Mouse (Mus musculus): ENCODE data around the gene Muc1.

Gene Muc1

DNA sequence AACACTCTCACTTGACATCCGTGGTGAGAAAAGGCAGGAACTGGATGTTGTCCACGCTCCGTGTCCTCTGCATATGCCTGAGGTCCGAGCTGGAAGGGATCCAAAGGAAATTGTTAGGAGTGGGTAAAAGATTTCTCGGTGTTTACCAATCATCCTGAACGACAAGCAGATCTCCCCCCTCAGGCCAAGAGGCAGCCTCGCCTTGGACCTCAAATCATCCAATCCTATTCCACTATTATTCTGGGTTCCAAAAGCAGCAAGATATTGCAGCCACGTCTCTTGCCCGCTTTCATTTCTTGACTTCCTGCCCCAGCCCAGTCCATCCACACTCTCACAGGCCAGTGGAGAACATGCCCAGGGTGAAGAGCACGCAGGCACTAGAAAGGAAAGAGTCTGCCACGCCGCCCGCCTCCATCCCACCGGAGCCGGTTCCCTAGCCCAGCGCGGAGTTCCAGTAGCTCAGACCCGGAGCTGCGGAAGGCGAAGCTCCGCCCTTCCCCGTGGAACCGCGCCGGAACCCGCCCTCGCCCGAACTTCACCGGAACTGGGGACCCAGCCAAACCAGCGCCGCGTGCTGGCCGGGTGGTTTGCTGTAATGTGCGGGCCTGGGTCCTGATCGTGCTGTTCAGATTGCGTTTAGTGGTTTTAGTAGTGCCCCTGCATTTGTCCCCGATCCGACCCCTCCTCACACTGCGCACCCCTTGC lies 41.3 kb downstream of the Muc1 start, which contains the start of gene Slc50a1:
Gene Slc50a1, minus strand, starts transcription at position 520 of the 705 bp plus-strand sequence.
- DNase-seq (ENCODE audit: low spot score in 2 of 2), result peak; percentile 79 to 88

DNA sequence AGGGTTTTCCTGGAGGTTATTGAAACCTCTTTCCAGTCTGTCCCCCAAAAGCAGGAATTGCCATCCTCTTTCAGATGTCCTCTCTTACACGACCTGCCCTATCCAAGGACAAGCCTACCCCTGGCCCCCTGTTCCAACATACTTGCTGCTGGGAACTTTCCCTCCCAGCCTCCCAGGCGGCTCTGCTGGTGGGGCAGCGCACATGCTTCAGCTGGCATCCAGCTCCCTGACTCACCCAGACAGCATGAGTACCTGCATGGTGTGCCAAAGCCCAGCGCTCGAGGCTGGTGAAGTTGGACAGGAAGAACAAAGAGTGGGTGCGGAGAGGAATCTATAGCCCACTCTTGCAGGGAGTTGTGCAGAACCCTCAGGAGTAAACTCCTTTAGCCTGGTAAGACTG lies 42.0 kb downstream of the Muc1 start:
- peak; percentile 36 to 59 for DNase-seq (ENCODE audit: low spot score in 2 of 2)

DNA sequence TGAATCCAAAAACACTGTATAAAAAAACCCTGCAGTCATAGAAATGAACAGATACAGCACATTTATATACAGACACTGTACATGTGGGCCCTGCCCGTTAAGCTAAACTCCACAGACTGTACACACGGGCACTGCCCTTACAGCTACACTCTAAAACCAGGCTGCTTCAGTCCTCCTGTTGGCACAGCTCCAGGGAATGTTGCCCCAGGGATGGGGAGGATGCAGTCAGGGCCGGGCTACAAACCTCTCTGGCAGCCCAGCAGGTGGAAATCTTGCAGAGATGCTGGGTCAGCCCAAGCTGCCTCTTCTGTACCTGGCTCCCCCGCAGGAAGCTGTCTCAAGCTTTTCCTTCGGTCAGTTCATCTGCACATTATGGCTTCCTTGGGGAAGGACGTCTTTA lies 42.9 kb downstream of the Muc1 start:
- DNase-seq (ENCODE audit: low spot score in 2 of 2), result no peak

- DNase-seq (ENCODE audit: low spot score in 2 of 2), result no peak
These were observed 47.2 kb downstream of the Muc1 start for GRCm38 (mm10) chr3:89276061-89276460.

GRCm38 (mm10) chr3:89277281-89278021 lies 48.6 kb downstream of the Muc1 start:
- DNase-seq (ENCODE audit: low spot score in 2 of 2), result peak; percentile 65 to 72

- peak in 1 of 2 experiments; percentile 54 for DNase-seq (ENCODE audit: low spot score in 2 of 2)
These were observed 49.2 kb downstream of the Muc1 start for GRCm38 (mm10) chr3:89278107-89278506.

- no peak for DNase-seq (ENCODE audit: low spot score in 2 of 2)
These were observed 49.8 kb downstream of the Muc1 start for GRCm38 (mm10) chr3:89278643-89279042.

- peak; percentile 86 to 87 for DNase-seq (ENCODE audit: low spot score in 2 of 2)
These were observed 50.5 kb downstream of the Muc1 start for GRCm38 (mm10) chr3:89279153-89279890.

GRCm38 (mm10) chr3:89280050-89280605 lies 51.3 kb downstream of the Muc1 start:
- DNase-seq (ENCODE audit: low spot score in 2 of 2), result peak; percentile 21 to 50

GRCm38 (mm10) chr3:89280606-89281511 lies 52.0 kb downstream of the Muc1 start, which contains the start of gene Efna1:
Gene Efna1, minus strand, starts transcription at chr3:89281142.
- DNase-seq (ENCODE audit: low spot score in 2 of 2), result peak; percentile 64 to 68

GRCm38 (mm10) chr3:89281579-89282290 lies 52.9 kb downstream of the Muc1 start:
- peak; percentile 80 to 88 for DNase-seq (ENCODE audit: low spot score in 2 of 2)

DNA sequence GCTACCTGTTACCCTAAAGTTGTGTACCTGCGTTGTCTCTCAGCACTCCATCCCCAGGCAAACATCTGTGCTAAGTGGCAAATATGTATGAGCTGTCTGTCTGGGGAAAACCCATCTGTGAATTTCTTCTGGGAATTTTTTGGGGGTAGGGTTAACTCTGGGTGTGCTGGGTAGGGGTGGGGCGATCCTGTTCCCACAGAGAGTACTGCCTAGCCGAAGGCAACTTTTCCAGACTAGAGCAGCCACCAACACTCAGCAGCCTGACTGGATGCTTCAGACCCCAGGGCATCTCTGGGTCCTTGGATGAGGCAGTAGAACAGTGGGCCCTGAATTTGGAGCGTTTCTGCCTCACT lies 53.4 kb downstream of the Muc1 start:
- no peak for DNase-seq (ENCODE audit: low spot score in 2 of 2)
